Mouse (Mus musculus): ENCODE results near the gene Brsk2. TPM values are rescaled to one million over a fixed set of nuclear protein-coding genes. Genes with fewer than 3 reads are reported as not detected.

Gene Brsk2
- polyA plus RNA-seq, 1 experiment = not detected

GRCm38 (mm10) chr7:142019699-142020098 is 70.1 kb downstream of the Brsk2 start:
- no peak overlapping the region for H3K27ac ChIP-seq (ENCODE audit: insufficient read depth, low read depth, low read length)
- peaks cover 8% of the 10 kb centered on the region for H3K4me1 ChIP-seq (ENCODE audit: control insufficient read depth, insufficient read depth, low read length)
- no peak overlapping the region for H3K4me3 ChIP-seq (ENCODE audit: insufficient read depth, low read length)
- TF ChIP-seq CTCF (IDR thresholded peaks at IDR 0.05; ENCODE audit: low read depth, low read length) (no peak), POLR2A (IDR thresholded peaks at IDR 0.05; ENCODE audit: borderline replicate concordance, low read depth, low read length) (no peak)

DNA sequence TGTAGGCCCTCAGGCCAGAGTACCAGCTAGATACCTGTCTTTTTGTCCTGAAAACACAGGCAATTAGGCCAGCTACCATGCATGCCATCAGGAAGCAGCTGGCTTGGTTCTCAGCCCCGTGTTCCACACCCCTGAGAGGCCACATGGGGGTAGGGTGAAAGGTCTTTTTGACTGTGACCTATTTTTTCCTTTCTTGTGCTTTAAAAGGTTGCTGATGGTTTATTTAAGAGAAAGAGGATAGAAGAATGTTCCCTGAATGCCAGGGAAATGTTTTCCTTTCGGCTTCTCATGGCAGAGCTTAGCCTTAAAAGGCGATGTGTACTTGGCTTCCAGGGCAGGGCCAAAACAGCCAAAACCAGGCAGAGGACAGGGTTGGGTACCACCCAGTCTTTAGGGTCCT is 71.3 kb downstream of the Brsk2 start:
- H3K4me3 ChIP-seq (ENCODE audit: insufficient read depth, low read length) = no peak overlapping the region
- H3K4me1 ChIP-seq (ENCODE audit: control insufficient read depth, insufficient read depth, low read length) = peaks cover 8% of the 10 kb centered on the region
- no peak for TF ChIP-seq CTCF (IDR thresholded peaks at IDR 0.05; ENCODE audit: low read depth, low read length)
- TF ChIP-seq POLR2A (IDR thresholded peaks at IDR 0.05; ENCODE audit: borderline replicate concordance, low read depth, low read length) = no peak
- no peak overlapping the region for H3K27ac ChIP-seq (ENCODE audit: insufficient read depth, low read depth, low read length)

DNA sequence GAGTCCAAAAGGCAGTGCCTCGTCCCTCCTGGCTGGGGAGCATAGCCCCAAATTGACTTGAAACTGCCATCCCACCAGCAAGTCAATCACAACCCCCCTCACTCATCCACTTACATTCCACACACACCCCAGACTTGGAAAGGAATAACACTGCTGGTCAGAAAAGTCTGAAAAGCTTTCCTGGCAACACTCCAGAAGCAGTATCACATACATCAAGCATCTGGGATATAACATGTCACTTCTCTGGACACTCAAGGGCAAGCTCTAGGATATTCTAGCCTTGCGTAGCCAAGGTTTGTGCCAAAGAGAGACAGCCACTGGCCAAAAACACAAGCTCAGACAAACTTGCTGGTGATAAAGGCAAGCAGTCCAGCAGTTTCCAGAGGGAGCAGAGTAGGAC is 75.6 kb downstream of the Brsk2 start:
- H3K4me1 ChIP-seq (ENCODE audit: control insufficient read depth, insufficient read depth, low read length) = peaks cover 3% of the 10 kb centered on the region; the same call in 1 of the 2 replicates
- TF ChIP-seq POLR2A (IDR thresholded peaks at IDR 0.05; ENCODE audit: borderline replicate concordance, low read depth, low read length) (no peak), CTCF (IDR thresholded peaks at IDR 0.05; ENCODE audit: low read depth, low read length) (no peak)
- no peak overlapping the region for H3K4me3 ChIP-seq (ENCODE audit: insufficient read depth, low read length)
- no peak overlapping the region for H3K27ac ChIP-seq (ENCODE audit: insufficient read depth, low read depth, low read length)

- no peak for TF ChIP-seq CTCF (IDR thresholded peaks at IDR 0.05; ENCODE audit: low read depth, low read length)
- no peak for TF ChIP-seq POLR2A (IDR thresholded peaks at IDR 0.05; ENCODE audit: borderline replicate concordance, low read depth, low read length)
- no peak overlapping the region for H3K27ac ChIP-seq (ENCODE audit: insufficient read depth, low read depth, low read length)
- H3K4me3 ChIP-seq (ENCODE audit: insufficient read depth, low read length) = no peak overlapping the region
- H3K4me1 ChIP-seq (ENCODE audit: control insufficient read depth, insufficient read depth, low read length) = peaks cover 3% of the 10 kb centered on the region; the same call in 1 of the 2 replicates
These were observed 76.4 kb downstream of the Brsk2 start for GRCm38 (mm10) chr7:142025926-142026325.

GRCm38 (mm10) chr7:142030073-142030472 is 80.5 kb downstream of the Brsk2 start:
- Histone ChIP-seq H3K4me1 (ENCODE audit: control insufficient read depth, insufficient read depth, low read length) (peaks cover 6% of the 10 kb centered on the region), H3K27ac (ENCODE audit: insufficient read depth, low read depth, low read length) (no peak overlapping the region), H3K4me3 (ENCODE audit: insufficient read depth, low read length) (no peak overlapping the region)
- TF ChIP-seq POLR2A (IDR thresholded peaks at IDR 0.05; ENCODE audit: borderline replicate concordance, low read depth, low read length) (no peak), CTCF (IDR thresholded peaks at IDR 0.05; ENCODE audit: low read depth, low read length) (no peak)

GRCm38 (mm10) chr7:142034198-142034597 is 84.6 kb downstream of the Brsk2 start:
- H3K4me3 ChIP-seq (ENCODE audit: insufficient read depth, low read length) = no peak overlapping the region
- peaks cover 13% of the 10 kb centered on the region for H3K4me1 ChIP-seq (ENCODE audit: control insufficient read depth, insufficient read depth, low read length)
- TF ChIP-seq CTCF (IDR thresholded peaks at IDR 0.05; ENCODE audit: low read depth, low read length) (no peak), POLR2A (IDR thresholded peaks at IDR 0.05; ENCODE audit: borderline replicate concordance, low read depth, low read length) (no peak)
- no peak overlapping the region for H3K27ac ChIP-seq (ENCODE audit: insufficient read depth, low read depth, low read length)

DNA sequence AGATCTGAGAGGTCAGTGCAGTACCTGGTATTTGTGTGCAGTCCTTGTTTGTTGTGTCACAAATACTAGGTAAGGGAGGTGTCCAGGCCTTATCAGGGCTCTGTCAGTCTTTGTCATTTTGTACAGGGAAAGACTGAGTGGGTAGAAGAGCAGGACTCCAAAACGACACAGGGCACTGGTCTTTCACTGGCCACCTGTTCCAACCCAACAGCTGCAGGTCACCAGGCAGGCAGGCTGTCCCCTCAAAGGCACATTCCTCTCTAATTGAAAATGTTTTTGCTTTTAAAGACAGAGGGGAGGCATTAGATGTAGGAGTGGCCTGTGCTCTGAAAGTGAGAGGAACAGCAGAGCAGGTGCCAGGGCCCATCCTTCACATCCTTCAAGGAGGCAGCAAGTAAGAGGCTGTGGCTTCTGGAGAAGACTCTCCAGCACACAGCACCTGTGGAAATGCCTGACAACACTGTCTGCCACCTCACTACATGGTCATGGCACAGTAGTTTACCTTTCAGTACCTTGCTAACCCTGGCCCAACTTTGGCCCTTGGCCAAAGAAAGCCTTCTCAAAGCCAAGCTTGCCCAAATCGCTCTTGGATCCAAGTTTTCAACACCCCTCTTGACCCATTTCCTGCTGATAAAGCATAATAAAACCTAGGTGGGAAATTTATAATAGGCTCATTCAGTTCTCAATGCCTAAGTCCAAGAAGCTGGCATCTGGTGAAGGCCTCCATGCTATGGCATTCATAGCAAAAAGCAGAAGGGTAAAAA is 85.7 kb downstream of the Brsk2 start:
- peaks cover 21% of the 10 kb centered on the region for H3K4me1 ChIP-seq (ENCODE audit: control insufficient read depth, insufficient read depth, low read length)
- no peak overlapping the region for H3K27ac ChIP-seq (ENCODE audit: insufficient read depth, low read depth, low read length)
- H3K4me3 ChIP-seq (ENCODE audit: insufficient read depth, low read length) = no peak overlapping the region
- TF ChIP-seq CTCF (IDR thresholded peaks at IDR 0.05; ENCODE audit: low read depth, low read length) (no peak), POLR2A (IDR thresholded peaks at IDR 0.05; ENCODE audit: borderline replicate concordance, low read depth, low read length) (no peak)

DNA sequence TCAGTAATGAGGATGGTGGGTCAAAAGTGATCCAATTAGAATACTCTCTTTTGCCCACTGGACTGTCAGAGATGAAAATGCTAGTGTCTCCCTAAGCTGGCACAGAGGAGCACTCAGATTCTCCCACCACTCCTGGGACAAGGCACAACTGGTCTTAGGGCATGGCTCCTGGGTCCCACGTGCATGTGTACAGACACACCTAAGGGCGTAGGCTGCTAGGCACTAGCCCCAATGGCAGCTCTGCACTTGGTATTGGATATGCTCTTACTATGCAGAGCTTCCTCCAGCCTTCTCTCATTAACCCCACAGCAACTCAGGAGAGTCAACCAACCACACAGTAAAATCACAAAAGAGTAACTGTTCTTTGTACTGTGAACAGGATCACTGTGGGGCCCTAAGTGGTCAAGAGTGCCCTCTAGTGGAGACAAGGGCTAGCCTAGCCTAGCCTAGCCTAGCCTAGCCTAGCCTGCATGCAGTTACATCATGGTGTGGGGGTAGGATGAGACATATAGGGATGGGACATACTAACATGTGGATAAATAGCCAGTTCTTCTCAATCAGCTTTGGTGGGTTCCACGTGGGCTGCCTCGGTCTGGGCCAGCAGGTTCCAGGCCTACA is 88.1 kb downstream of the Brsk2 start:
- Histone ChIP-seq H3K4me1 (ENCODE audit: control insufficient read depth, insufficient read depth, low read length) (peaks cover 37% of the 10 kb centered on the region), H3K27ac (ENCODE audit: insufficient read depth, low read depth, low read length) (no peak overlapping the region), H3K4me3 (ENCODE audit: insufficient read depth, low read length) (no peak overlapping the region)
- TF ChIP-seq POLR2A (IDR thresholded peaks at IDR 0.05; ENCODE audit: borderline replicate concordance, low read depth, low read length) = no peak
- peak; percentile 43; the same call in 1 of the 2 replicates for TF ChIP-seq CTCF (IDR thresholded peaks at IDR 0.05; ENCODE audit: low read depth, low read length)

- Histone ChIP-seq H3K4me1 (ENCODE audit: control insufficient read depth, insufficient read depth, low read length) (peaks cover 31% of the 10 kb centered on the region), H3K4me3 (ENCODE audit: insufficient read depth, low read length) (no peak overlapping the region)
These were observed 91.2 kb downstream of the Brsk2 start for GRCm38 (mm10) chr7:142040756-142041155.

GRCm38 (mm10) chr7:142045344-142045743 is 95.8 kb downstream of the Brsk2 start:
- Histone ChIP-seq H3K4me3 (ENCODE audit: insufficient read depth, low read length) (no peak overlapping the region), H3K4me1 (ENCODE audit: control insufficient read depth, insufficient read depth, low read length) (peaks cover 15% of the 10 kb centered on the region), H3K27ac (ENCODE audit: insufficient read depth, low read depth, low read length) (no peak overlapping the region)
- TF ChIP-seq CTCF (IDR thresholded peaks at IDR 0.05; ENCODE audit: low read depth, low read length) (no peak), POLR2A (IDR thresholded peaks at IDR 0.05; ENCODE audit: borderline replicate concordance, low read depth, low read length) (no peak)

More at GRCm38 (mm10) chr7:142040756-142041155, 91.2 kb downstream of the Brsk2 start:
- 0 out of 2 replicates have a peak overlapping the region, but pooled peaks have one; percentile 4 for H3K27ac ChIP-seq (ENCODE audit: insufficient read depth, low read depth, low read length)
- no peak for TF ChIP-seq POLR2A (IDR thresholded peaks at IDR 0.05; ENCODE audit: borderline replicate concordance, low read depth, low read length)
- TF ChIP-seq CTCF (IDR thresholded peaks at IDR 0.05; ENCODE audit: low read depth, low read length) = no peak
